Mouse (Mus musculus) megakaryocyte, embryonic 14.5 days (primary cell): ENCODE measurements at regions not wholly inside any gene's neighbourhood (a gene's known extent, or its start where the extent isn't known, plus 50 kb on each side); places are given as distances from the start of the nearest gene placed in this dataset.

Experiments
- FLI1 ChIP-seq: IDR thresholded peaks from 2 replicates; pipeline ENCODE4 v1.6.1; 2012; ENCODE audit warnings: low read length, inconsistent platforms, mixed read lengths
- GATA1 ChIP-seq: IDR thresholded peaks from 3 replicates; pipeline ENCODE4 v1.6.1; 2012; ENCODE audit warnings: mixed read lengths, low read length, inconsistent platforms, borderline replicate concordance

DNA sequence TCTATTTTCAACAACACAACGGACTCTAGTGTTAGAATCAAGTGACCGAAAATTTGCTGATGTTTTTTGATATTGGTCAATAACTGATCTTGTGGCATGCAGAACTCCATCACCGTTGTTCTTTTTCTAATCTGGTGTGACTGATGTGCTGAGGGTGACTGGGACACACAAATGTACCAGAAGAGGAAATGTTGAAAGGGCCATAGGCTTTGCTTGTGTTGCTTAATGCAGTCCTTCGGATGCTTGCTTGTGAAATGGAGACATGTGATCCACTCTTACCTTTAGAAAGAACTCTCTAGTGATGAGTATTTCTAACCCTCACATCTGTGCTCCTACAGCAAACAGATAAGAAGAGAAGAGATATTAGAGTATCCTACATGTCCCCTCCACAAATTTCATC lies 145.9 kb upstream of the Thbs1 start:
- no peak for TF ChIP-seq GATA1
- no peak for TF ChIP-seq FLI1
